Mouse (Mus musculus) liver, embryonic 16.5 days (tissue): Measurements from ENCODE around the gene Pex14. TPM values are rescaled to one million over a fixed set of nuclear protein-coding genes. Genes with fewer than 3 reads are reported as not detected.

Source experiments
- ATAC-seq: fragments of 200-750 bp; cut with Nextera tagmentation; 2 replicates; pipeline ENCODE4 v1.8.0; 2017; ENCODE audit warnings: low read depth, mild to moderate bottlenecking, moderate number of reproducible peaks, moderate library complexity
- H3K27ac ChIP-seq: fragments of 300-500 bp; sonication (generic); 2 replicates; pipeline ENCODE4 v1.5.1; 2014; ENCODE audit warnings: mild to moderate bottlenecking, low read length
- H3K27me3 ChIP-seq: fragments of 300-500 bp; sonication (generic); 2 replicates; pipeline ENCODE4 v1.6.1; 2014; ENCODE audit warnings: low read depth, low read length, mixed read lengths; ENCODE audit not compliant: control insufficient read depth, insufficient read depth
- H3K36me3 ChIP-seq: fragments of 300-500 bp; sonication (generic); 2 replicates; pipeline ENCODE4 v1.6.1; 2014; ENCODE audit warnings: mild to moderate bottlenecking; ENCODE audit not compliant: control insufficient read depth, insufficient read depth
- H3K4me1 ChIP-seq: fragments of 300-500 bp; sonication (generic); 2 replicates; pipeline ENCODE4 v1.6.1; 2014; ENCODE audit warnings: low read depth, low read length, mixed read lengths; ENCODE audit not compliant: control insufficient read depth
- H3K4me2 ChIP-seq: fragments of 300-500 bp; sonication (generic); 2 replicates; pipeline ENCODE4 v1.6.1; 2014; ENCODE audit warnings: low read depth, low read length, mixed read lengths
- H3K4me3 ChIP-seq: fragments of 300-500 bp; sonication (generic); 2 replicates; pipeline ENCODE4 v1.5.1; 2014; ENCODE audit warnings: low read depth, mild to moderate bottlenecking, low read length
- H3K9ac ChIP-seq: fragments of 300-500 bp; sonication (generic); 2 replicates; pipeline ENCODE4 v1.6.1; 2014; ENCODE audit warnings: low read depth, low read length
- H3K9me3 ChIP-seq: fragments of 300-500 bp; sonication (generic); replicated peaks from 2 replicates; pipeline ENCODE4 v1.6.1; 2016; ENCODE audit warnings: low read length; ENCODE audit not compliant: control insufficient read depth
- WGBS: fragments of 180-500 bp; shearing (Covaris S2); extraction: QIAGEN DNeasy Blood & Tissue Kit; methylation state at CpG from one replicate; pipeline ENCODE4 v1.1.7; 2014; ENCODE audit not compliant: insufficient replicate concordance; 5-methylcytosine and 5-hydroxymethylcytosine counted together
- polyA plus RNA-seq: library from polyadenylated mRNA; unstranded; fragments of >200 nt; fragmentation: Nextera tagmentation; extraction: Ambion mirVana; gene quantifications from 2 replicates; pipeline ENCODE4 v1.2.1, GENCODE M21; 2015

The Pex14 gene
- polyA plus RNA-seq, 1 experiment from 2014 or later, result 31.1 TPM

DNA sequence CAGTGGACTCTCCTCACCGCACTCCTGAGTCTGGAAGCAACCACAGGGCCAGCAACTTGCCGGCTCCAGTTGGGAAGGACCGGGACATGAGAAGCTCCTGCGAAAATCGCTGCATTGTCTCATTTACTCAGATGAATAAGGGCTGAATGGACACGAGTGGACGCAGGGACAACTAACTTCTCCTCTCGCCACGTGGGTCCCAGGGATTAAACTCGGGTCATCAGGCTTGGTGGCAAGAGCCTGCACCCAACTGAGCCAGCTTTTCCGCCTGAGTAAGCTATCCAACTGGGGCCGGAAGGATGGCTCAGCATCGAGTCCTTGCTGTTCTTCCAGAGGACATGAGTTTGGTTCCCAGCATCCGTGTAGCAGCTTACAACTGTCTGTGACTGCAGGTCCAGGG lies 126.3 kb downstream of the Pex14 start:
- WGBS, result 70% methylated on average over 14 of the region's 14 CpGs
- no peak for ATAC-seq
- no peak overlapping the region for H3K27ac ChIP-seq
- no peaks in the 10 kb centered on the region for H3K9me3 ChIP-seq
- no peak overlapping the region for H3K4me2 ChIP-seq
- H3K9ac ChIP-seq, result no peak overlapping the region
- no peaks in the 10 kb centered on the region for H3K27me3 ChIP-seq
- H3K4me1 ChIP-seq, result peaks cover 4% of the 10 kb centered on the region
- no peak overlapping the region for H3K4me3 ChIP-seq
- H3K36me3 ChIP-seq, result no peaks in the 10 kb centered on the region

DNA sequence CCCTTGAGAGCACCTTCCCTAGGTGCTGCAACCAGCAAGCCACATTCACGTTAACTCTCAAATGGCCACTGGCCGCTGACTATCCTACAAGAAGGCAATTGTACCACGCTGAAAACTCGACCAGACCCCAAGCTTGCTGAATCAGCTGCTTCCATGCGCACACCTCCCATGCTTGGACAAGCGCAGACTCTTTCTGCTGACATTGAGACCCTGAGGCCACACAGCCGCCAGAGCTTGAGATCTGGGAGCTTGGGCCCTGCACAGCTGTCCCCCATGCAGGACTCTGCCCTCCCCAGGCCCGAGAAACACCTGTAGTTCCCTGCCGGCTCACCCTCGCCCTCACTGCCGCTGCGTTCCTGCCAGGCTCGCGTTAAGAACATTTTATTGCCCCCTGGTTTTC lies 127.0 kb downstream of the Pex14 start:
- no peaks in the 10 kb centered on the region for H3K27me3 ChIP-seq
- H3K9ac ChIP-seq, result no peak overlapping the region
- no peaks in the 10 kb centered on the region for H3K36me3 ChIP-seq
- no peak overlapping the region for H3K4me2 ChIP-seq
- 76% methylated on average over 14 of the region's 14 CpGs for whole genome bisulfite sequencing
- H3K4me1 ChIP-seq, result peaks cover 4% of the 10 kb centered on the region
- no peak overlapping the region for H3K4me3 ChIP-seq
- ATAC-seq, result no peak
- no peaks in the 10 kb centered on the region for H3K9me3 ChIP-seq
- H3K27ac ChIP-seq, result no peak overlapping the region

DNA sequence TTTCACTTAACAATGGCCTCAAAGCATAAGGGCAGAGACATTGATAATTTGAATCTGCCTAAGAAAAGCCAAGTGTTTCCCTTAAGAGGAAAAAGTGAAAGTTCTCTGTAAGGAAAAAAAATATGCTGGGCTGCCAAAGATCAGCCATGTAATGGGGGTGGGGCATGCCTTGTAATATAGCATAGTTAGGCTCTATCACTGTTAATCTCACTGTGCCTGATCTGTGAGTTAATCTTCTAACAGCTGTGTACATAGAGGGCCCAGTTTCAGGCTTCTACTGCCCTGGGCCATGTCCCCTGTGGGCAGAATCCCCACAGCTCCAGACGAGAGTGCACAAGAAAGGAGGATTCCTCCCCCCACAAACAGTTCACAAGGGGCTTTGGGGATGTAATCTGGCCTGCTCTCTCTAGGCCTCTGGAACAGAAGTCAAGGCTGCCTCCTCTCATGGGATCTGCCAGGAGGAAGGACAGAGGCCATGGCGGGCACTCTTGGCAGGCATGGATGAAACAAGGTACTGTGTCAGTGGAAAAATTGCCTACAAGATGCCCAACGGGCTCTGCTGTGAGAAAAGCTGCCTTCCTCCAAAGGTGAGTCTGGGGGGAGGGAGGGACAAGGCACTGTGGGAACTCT lies 127.9 kb downstream of the Pex14 start:
- no peak overlapping the region for H3K9ac ChIP-seq
- WGBS, result 56% methylated on average over 3 of the region's 3 CpGs
- H3K36me3 ChIP-seq, result no peaks in the 10 kb centered on the region
- H3K4me3 ChIP-seq, result no peak overlapping the region
- H3K4me1 ChIP-seq, result peaks cover 4% of the 10 kb centered on the region
- H3K27me3 ChIP-seq, result no peaks in the 10 kb centered on the region
- peak; percentile 64 for ATAC-seq
- H3K27ac ChIP-seq, result no peak overlapping the region
- no peaks in the 10 kb centered on the region for H3K9me3 ChIP-seq
- no peak overlapping the region for H3K4me2 ChIP-seq

DNA sequence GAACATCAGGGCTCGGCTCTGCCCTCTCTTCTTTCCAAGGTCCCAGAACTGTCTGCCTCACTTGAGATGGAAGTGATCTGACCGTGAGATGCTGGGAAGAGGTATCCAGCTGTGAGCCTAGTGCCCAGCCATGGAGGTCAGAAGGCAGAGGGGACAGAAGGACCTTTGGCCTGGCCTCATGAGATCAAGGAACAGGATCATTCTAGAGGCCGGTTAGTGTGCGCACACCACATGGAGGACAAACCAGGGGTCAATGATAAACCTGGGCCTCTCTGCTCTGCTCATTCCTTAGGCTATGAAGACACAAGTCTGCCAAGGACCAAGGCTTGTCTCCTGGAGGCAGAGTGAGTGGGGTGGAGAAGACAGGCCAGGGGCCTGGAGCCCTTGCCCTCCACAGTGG lies 128.9 kb downstream of the Pex14 start:
- Histone ChIP-seq H3K27me3 (no peaks in the 10 kb centered on the region), H3K9ac (no peak overlapping the region), H3K4me1 (peaks cover 4% of the 10 kb centered on the region), H3K36me3 (no peaks in the 10 kb centered on the region; the same call in 1 of the 2 replicates), H3K4me3 (no peak overlapping the region), H3K27ac (no peak overlapping the region), H3K4me2 (no peak overlapping the region), H3K9me3 (no peaks in the 10 kb centered on the region)
- 79% methylated on average over 4 of the region's 4 CpGs for WGBS
- no peak for ATAC-seq

DNA sequence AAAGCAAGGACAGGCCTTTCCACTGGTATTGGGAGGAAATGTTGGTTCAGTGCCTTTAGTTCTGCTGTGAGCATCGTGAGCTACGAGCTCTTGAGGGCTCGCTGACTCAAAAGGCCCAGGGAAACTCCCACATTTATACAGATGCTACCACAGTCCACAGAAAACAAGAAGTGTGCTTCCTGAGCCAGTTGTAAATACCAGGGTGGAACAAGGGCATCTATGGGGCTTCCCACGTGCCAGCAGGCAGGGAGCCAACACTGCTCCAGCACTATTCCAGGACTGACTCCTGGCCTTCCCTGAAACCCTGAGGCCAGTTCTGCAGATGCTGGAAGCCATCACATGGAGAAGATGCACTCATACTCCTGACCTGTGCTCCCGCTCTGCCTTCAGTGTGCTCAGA lies 130.1 kb downstream of the Pex14 start:
- Histone ChIP-seq H3K27ac (no peak overlapping the region), H3K36me3 (no peaks in the 10 kb centered on the region; the same call in 1 of the 2 replicates), H3K27me3 (no peaks in the 10 kb centered on the region), H3K4me3 (no peak overlapping the region), H3K4me1 (peaks cover 4% of the 10 kb centered on the region), H3K9me3 (no peaks in the 10 kb centered on the region), H3K4me2 (no peak overlapping the region), H3K9ac (no peak overlapping the region)
- WGBS, result 67% methylated on average over 5 of the region's 5 CpGs
- no peak for ATAC-seq

DNA sequence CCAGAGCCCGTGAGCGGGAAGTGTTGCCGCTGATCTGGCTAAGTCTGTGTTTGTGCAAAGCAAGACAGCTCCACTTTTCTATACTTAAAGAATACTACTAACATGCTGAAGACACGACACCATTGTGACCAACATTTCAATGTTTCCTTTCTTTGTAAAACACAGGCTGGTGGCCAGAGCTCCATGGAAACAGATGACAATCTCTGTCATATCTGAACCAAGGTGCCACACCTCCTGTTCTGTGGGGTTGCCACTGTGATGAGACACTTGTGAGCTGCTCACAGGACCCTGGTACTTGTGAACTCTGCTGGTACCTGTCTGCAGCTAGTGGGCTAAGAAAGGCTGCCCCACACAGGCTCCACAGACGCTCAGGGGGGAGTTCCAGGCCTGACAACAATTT lies 130.8 kb downstream of the Pex14 start:
- H3K4me1 ChIP-seq, result peaks cover 4% of the 10 kb centered on the region
- ATAC-seq, result no peak

DNA sequence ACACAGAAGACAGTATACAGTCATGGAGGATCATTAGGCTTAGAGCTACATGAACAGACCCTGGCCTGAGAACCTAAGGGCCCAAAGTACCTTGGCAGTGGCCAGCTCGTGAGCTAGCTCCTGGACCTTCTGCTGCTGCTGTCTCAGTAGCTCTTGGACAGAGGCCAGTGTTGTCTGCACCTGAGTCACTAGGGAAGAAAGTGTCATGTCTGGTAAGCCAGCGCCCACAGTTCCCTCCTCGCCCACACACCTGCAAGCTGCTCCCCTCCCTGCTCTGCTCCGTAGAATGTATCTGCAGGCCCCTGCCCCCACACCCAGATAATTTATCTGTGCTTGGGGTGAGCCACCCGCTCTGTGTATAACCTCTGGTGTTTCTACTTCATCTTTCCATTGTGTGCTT lies 133.5 kb downstream of the Pex14 start:
- Histone ChIP-seq H3K4me3 (no peak overlapping the region), H3K4me2 (no peak overlapping the region), H3K36me3 (no peaks in the 10 kb centered on the region; the same call in none of the 2 replicates), H3K9ac (no peak overlapping the region), H3K27me3 (no peaks in the 10 kb centered on the region), H3K4me1 (peaks cover 4% of the 10 kb centered on the region), H3K9me3 (no peaks in the 10 kb centered on the region), H3K27ac (no peak overlapping the region)
- no peak for ATAC-seq
- 57% methylated on average over 5 of the region's 5 CpGs for WGBS

More for the DNA sequence above, 130.8 kb downstream of the Pex14 start:
- no peaks in the 10 kb centered on the region for H3K27me3 ChIP-seq
- H3K4me2 ChIP-seq, result no peak overlapping the region
- no peak overlapping the region for H3K9ac ChIP-seq
- no peak overlapping the region for H3K27ac ChIP-seq
- H3K9me3 ChIP-seq, result no peaks in the 10 kb centered on the region
- H3K36me3 ChIP-seq, result no peaks in the 10 kb centered on the region; the same call in 1 of the 2 replicates
- WGBS, result 67% methylated on average over 5 of the region's 5 CpGs
- H3K4me3 ChIP-seq, result no peak overlapping the region

DNA sequence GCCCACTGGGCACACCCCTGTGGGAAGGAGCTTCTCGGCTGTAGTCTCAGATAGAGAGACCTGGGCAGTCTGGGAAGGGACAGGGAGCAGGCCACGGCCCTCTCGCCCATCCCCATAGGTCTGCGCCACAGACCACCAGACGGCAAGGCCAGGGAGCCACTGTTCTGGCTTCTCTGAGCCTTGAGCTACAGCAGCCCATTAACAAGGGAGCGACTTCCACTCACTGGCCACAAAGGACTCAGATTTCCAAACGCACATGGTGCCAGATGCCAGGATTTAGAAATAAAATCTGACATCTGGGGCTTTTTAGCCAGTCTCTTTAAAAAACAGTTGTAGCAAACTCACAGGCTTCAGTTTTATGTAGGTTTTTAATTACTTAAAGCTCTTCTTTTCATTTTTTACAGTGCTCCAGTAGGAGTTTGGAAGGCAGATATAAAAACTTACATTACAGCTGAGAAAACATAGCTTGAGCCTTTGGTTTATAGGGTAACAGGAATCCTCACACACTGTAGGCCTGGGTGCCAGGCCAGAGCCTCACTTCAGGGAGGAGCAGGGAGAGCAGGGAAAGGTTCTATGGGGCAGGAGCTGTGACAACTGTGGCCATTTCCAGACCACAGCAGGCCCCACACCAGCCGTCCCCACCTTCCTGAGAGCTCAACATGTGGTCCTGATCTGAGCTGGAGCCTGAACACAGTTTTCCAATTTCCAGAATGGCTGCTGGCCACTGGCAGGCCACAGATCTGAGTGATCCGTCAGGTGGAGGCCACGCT lies 134.9 kb downstream of the Pex14 start:
- no peaks in the 10 kb centered on the region for H3K4me1 ChIP-seq
- no peak for ATAC-seq
- H3K36me3 ChIP-seq, result no peaks in the 10 kb centered on the region; the same call in none of the 2 replicates
- no peaks in the 10 kb centered on the region for H3K9me3 ChIP-seq
- no peak overlapping the region for H3K27ac ChIP-seq
- no peak overlapping the region for H3K4me2 ChIP-seq
- H3K27me3 ChIP-seq, result no peaks in the 10 kb centered on the region
- no peak overlapping the region for H3K9ac ChIP-seq
- 83% methylated on average over 10 of the region's 10 CpGs for WGBS
- no peak overlapping the region for H3K4me3 ChIP-seq

DNA sequence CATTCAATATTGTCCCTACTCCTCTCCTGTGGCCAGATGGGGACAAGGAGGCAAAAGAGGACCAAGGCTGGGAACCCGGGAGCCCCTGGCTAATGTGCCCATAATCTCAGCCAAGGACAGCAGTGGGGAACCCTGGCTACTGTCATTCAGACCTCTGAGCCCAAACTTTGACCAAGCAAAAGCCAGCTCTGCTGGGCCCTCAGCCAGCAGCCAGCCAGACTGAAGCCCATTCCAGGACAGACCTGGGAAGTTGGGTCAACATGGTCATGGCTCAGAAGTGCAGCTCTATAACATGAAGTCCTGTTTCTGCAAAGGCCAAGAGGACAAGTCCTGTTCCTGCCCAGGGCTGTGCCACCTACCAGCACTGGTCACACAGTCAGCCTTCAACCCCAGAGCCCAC lies 137.6 kb downstream of the Pex14 start:
- 70% methylated on average over 1 of the region's 1 CpGs for WGBS
- no peaks in the 10 kb centered on the region for H3K27me3 ChIP-seq
- ATAC-seq, result no peak; the same call in 1 of the 2 replicates

More for the DNA sequence above, 137.6 kb downstream of the Pex14 start:
- Histone ChIP-seq H3K27ac (no peak overlapping the region), H3K4me1 (no peaks in the 10 kb centered on the region), H3K9me3 (no peaks in the 10 kb centered on the region), H3K4me3 (no peak overlapping the region), H3K9ac (no peak overlapping the region), H3K36me3 (no peaks in the 10 kb centered on the region; the same call in none of the 2 replicates), H3K4me2 (no peak overlapping the region)
